Comparison of ENCODE assay signal across 30 mouse cellular contexts in genomic region chr3:131504595-131505223, GRCm38 (mm10). TPM values are rescaled to one million over a fixed set of nuclear protein-coding genes. Genes with fewer than 3 reads are reported as not detected.
DNase-seq lines count a peak whose midpoint lies in the region; ATAC-seq and TF ChIP-seq lines count a peak whose summit lies in the region.
"Had no signal": no experiment of that assay in that cellular context is flagged by ENCODE, and none has a peak within 500 bp of the region (broad histone marks: within the 10 kb centered on the region; RNA-seq: fewer than 3 reads in every experiment).

No protein-coding gene starts in this region.

- no peak overlapping the region for H3K4me2 ChIP-seq in midbrain, embryonic 11.5 days
- no peak overlapping the region for H3K4me2 ChIP-seq in midbrain, embryonic 14.5 days (ENCODE audit: low read length)
- H3K4me2 ChIP-seq in intestine, embryonic 15.5 days (replicated peaks): no peak overlapping the region
- H3K4me2 ChIP-seq in hindbrain, postnatal 0 days (ENCODE audit: low read depth, low read length): no peak overlapping the region
- H3K4me2 ChIP-seq: embryonic facial prominence, embryonic 12.5 days; forebrain, embryonic 15.5 days; hindbrain, embryonic 12.5 days; limb, embryonic 15.5 days; lung, embryonic 14.5 days; midbrain, embryonic 13.5 days; neural tube, embryonic 15.5 days had no signal

- H3K9ac ChIP-seq in midbrain, embryonic 11.5 days (ENCODE audit: low read length): no peak overlapping the region
- H3K9ac ChIP-seq in midbrain, embryonic 14.5 days (replicated peaks; ENCODE audit: low read length): no peak overlapping the region
- H3K9ac ChIP-seq in intestine, embryonic 15.5 days: no peak overlapping the region
- H3K9ac ChIP-seq in hindbrain, postnatal 0 days (replicated peaks; ENCODE audit: low read length): no peak overlapping the region
- H3K9ac ChIP-seq: embryonic facial prominence, embryonic 12.5 days; forebrain, embryonic 15.5 days; hindbrain, embryonic 12.5 days; limb, embryonic 15.5 days; liver, embryonic 14.5 days; lung, embryonic 14.5 days; midbrain, embryonic 13.5 days; neural tube, embryonic 15.5 days had no signal

- DNase-seq in midbrain, embryonic 11.5 days (ENCODE audit: low spot score, missing footprints): peak; percentile 44
- DNase-seq in midbrain, embryonic 14.5 days: no peak
- DNase-seq in gastrocnemius, postnatal 25 days: no peak
- DNase-seq in cerebellum, adult 11-12 months: no peak
- DNase-seq in hindbrain, postnatal 0 days (ENCODE audit: low spot score): no peak
- DNase-seq: adrenal gland, postnatal 25 days; cerebellum, adult 2 months; cerebellum, postnatal 14 days; embryo, embryonic 11 days; kidney, adult 9 months; kidney, postnatal 14 days; layer of hippocampus, adult 9-11 months; lung, embryonic 14.5 days; right cerebral cortex, adult 18-20 months; spleen, adult 18-20 months; thymus, adult 2 months; thymus, postnatal 4 days had no signal

- 84% methylated on average over 14 of the region's 14 CpGs for WGBS in midbrain, embryonic 11.5 days
- WGBS in midbrain, embryonic 14.5 days: 90% methylated on average over 14 of the region's 14 CpGs
- WGBS in intestine, embryonic 15.5 days: 57% methylated on average over 14 of the region's 14 CpGs
- 87% methylated on average over 14 of the region's 14 CpGs for WGBS in hindbrain, postnatal 0 days

- H3K27ac ChIP-seq in midbrain, embryonic 11.5 days (ENCODE audit: low read depth, low read length): no peak overlapping the region
- H3K27ac ChIP-seq in midbrain, embryonic 14.5 days (replicated peaks; ENCODE audit: low read depth, low read length): no peak overlapping the region
- H3K27ac ChIP-seq in intestine, embryonic 15.5 days: peak overlapping the region; percentile 72
- H3K27ac ChIP-seq in hindbrain, postnatal 0 days: no peak overlapping the region
- H3K27ac ChIP-seq: embryonic facial prominence, embryonic 12.5 days; forebrain, embryonic 10.5 days; forebrain, embryonic 15.5 days; hindbrain, embryonic 12.5 days; limb, embryonic 10.5 days; limb, embryonic 15.5 days; liver, embryonic 14.5 days; midbrain, embryonic 13.5 days; neural tube, embryonic 15.5 days had no signal

- no peaks in the 10 kb centered on the region for H3K36me3 ChIP-seq in midbrain, embryonic 11.5 days (ENCODE audit: control insufficient read depth, insufficient read depth, low read length)
- H3K36me3 ChIP-seq in midbrain, embryonic 14.5 days (ENCODE audit: control insufficient read depth, insufficient read depth, low read length): no peaks in the 10 kb centered on the region
- H3K36me3 ChIP-seq in intestine, embryonic 15.5 days: no peaks in the 10 kb centered on the region
- H3K36me3 ChIP-seq in hindbrain, postnatal 0 days (ENCODE audit: insufficient read depth, low read length): no peaks in the 10 kb centered on the region
- H3K36me3 ChIP-seq: embryonic facial prominence, embryonic 12.5 days; forebrain, embryonic 10.5 days; forebrain, embryonic 15.5 days; hindbrain, embryonic 12.5 days; limb, embryonic 10.5 days; limb, embryonic 15.5 days; midbrain, embryonic 13.5 days; neural tube, embryonic 15.5 days had no signal

- H3K27me3 ChIP-seq in midbrain, embryonic 11.5 days (ENCODE audit: control insufficient read depth, insufficient read depth, low read length): no peaks in the 10 kb centered on the region
- H3K27me3 ChIP-seq in midbrain, embryonic 14.5 days (ENCODE audit: control insufficient read depth, insufficient read depth, low read length): no peaks in the 10 kb centered on the region
- H3K27me3 ChIP-seq in intestine, embryonic 15.5 days (replicated peaks): no peaks in the 10 kb centered on the region
- H3K27me3 ChIP-seq in hindbrain, postnatal 0 days (ENCODE audit: insufficient read depth, low read length): no peaks in the 10 kb centered on the region; the same call in 1 of the 2 replicates
- H3K27me3 ChIP-seq: embryonic facial prominence, embryonic 12.5 days; forebrain, embryonic 15.5 days; limb, embryonic 15.5 days; megakaryocyte, embryonic 14.5 days had no signal

- TF ChIP-seq CTCF in hindbrain, postnatal 0 days (IDR thresholded peaks at IDR 0.05; ENCODE audit: low read depth): no peak

- H3K4me3 ChIP-seq in midbrain, embryonic 11.5 days (ENCODE audit: low read depth, low read length): no peak overlapping the region
- H3K4me3 ChIP-seq in midbrain, embryonic 14.5 days (replicated peaks; ENCODE audit: low read depth, low read length): no peak overlapping the region
- no peak overlapping the region for H3K4me3 ChIP-seq in intestine, embryonic 15.5 days (replicated peaks)
- no peak overlapping the region for H3K4me3 ChIP-seq in hindbrain, postnatal 0 days (ENCODE audit: low read length)
- H3K4me3 ChIP-seq: embryonic facial prominence, embryonic 12.5 days; forebrain, embryonic 10.5 days; forebrain, embryonic 15.5 days; hindbrain, embryonic 12.5 days; limb, embryonic 10.5 days; limb, embryonic 15.5 days; megakaryocyte, embryonic 14.5 days; midbrain, embryonic 13.5 days; neural tube, embryonic 15.5 days had no signal

- H3K4me1 ChIP-seq in midbrain, embryonic 11.5 days (ENCODE audit: control insufficient read depth, insufficient read depth, low read length): no peaks in the 10 kb centered on the region
- no peaks in the 10 kb centered on the region for H3K4me1 ChIP-seq in midbrain, embryonic 14.5 days (ENCODE audit: control insufficient read depth, insufficient read depth, low read length)
- no peaks in the 10 kb centered on the region for H3K4me1 ChIP-seq in intestine, embryonic 15.5 days (replicated peaks)
- no peaks in the 10 kb centered on the region for H3K4me1 ChIP-seq in hindbrain, postnatal 0 days (ENCODE audit: insufficient read depth, low read length)
- H3K4me1 ChIP-seq: embryonic facial prominence, embryonic 12.5 days; forebrain, embryonic 15.5 days; limb, embryonic 15.5 days; midbrain, embryonic 13.5 days; neural tube, embryonic 15.5 days had no signal

- ATAC-seq in midbrain, embryonic 11.5 days (ENCODE audit: low FRiP score): no peak
- ATAC-seq in midbrain, embryonic 14.5 days (ENCODE audit: low FRiP score, low TSS enrichment): no peak
- ATAC-seq in intestine, embryonic 15.5 days: peak; percentile 92
- peak; percentile 35; the same call in 1 of the 2 replicates for ATAC-seq in monocyte, adult 5-6 weeks (replicated peaks; ENCODE audit: insufficient number of reproducible peaks, low FRiP score, low TSS enrichment, poor library complexity, severe bottlenecking)
- no peak for ATAC-seq in hindbrain, postnatal 0 days
- ATAC-seq: CD4-positive, CD25-positive, alpha-beta regulatory T cell, adult 4 months; forebrain, embryonic 15.5 days; midbrain, embryonic 13.5 days had no signal

- H3K9me3 ChIP-seq in midbrain, embryonic 11.5 days (ENCODE audit: control insufficient read depth, low read length): no peaks in the 10 kb centered on the region
- H3K9me3 ChIP-seq in midbrain, embryonic 14.5 days (ENCODE audit: control insufficient read depth, low read length): no peaks in the 10 kb centered on the region
- no peaks in the 10 kb centered on the region for H3K9me3 ChIP-seq in intestine, embryonic 15.5 days
- no peaks in the 10 kb centered on the region for H3K9me3 ChIP-seq in hindbrain, postnatal 0 days (ENCODE audit: low read length)
- H3K9me3 ChIP-seq: embryonic facial prominence, embryonic 12.5 days; forebrain, embryonic 10.5 days; forebrain, embryonic 15.5 days; hindbrain, embryonic 12.5 days; limb, embryonic 10.5 days; limb, embryonic 15.5 days; midbrain, embryonic 13.5 days; neural tube, embryonic 15.5 days had no signal

RNA-seq across cellular contexts. Expression of gene Sgms2, which starts 13.5 kb away (rescaled TPM):
- polyA plus RNA-seq in midbrain, embryonic 11.5 days (2014; fragmentation: Nextera tagmentation; extraction: Ambion mirVana): 0.70 and 1.1 TPM in 2 replicates
- polyA plus RNA-seq in midbrain, embryonic 14.5 days (2014; fragmentation: Nextera tagmentation; extraction: Ambion mirVana): 0.50 and 0.93 TPM in 2 replicates
- polyA plus RNA-seq in intestine, embryonic 15.5 days (2015; fragmentation: Nextera tagmentation; extraction: Ambion mirVana): 15.3 and 15.8 TPM in 2 replicates
- 1.2 to 15.8 TPM (median 3.8 TPM) in 3 replicates for total RNA-seq in monocyte, adult 5-6 weeks (2017)
- 1 to 10 TPM; 1.6 to 2.6 TPM for total RNA-seq in gastrocnemius, postnatal 25 days (2021)
- 2.8 and 3.9 TPM in 2 replicates for total RNA-seq in hindbrain, postnatal 0 days (2014; rRNA removed)
- 3.8 and 4.2 TPM in 2 replicates for polyA plus RNA-seq in hindbrain, postnatal 0 days (2015; fragmentation: Nextera tagmentation; extraction: Ambion mirVana)
- polyA plus RNA-seq: CD4-positive, CD25-positive, alpha-beta regulatory T cell, adult 4 months had no signal

RNA-seq across cellular contexts. Expression of gene Papss1, which starts 59.9 kb away (rescaled TPM):
- polyA plus RNA-seq in midbrain, embryonic 11.5 days (2014; fragmentation: Nextera tagmentation; extraction: Ambion mirVana): 72.5 and 82.4 TPM in 2 replicates
- 111 and 127 TPM in 2 replicates for polyA plus RNA-seq in midbrain, embryonic 14.5 days (2014; fragmentation: Nextera tagmentation; extraction: Ambion mirVana)
- 144 and 150 TPM in 2 replicates for polyA plus RNA-seq in intestine, embryonic 15.5 days (2015; fragmentation: Nextera tagmentation; extraction: Ambion mirVana)
- 23.3 to 35.2 TPM (median 29.7 TPM) in 3 replicates for total RNA-seq in monocyte, adult 5-6 weeks (2017)
- total RNA-seq in gastrocnemius, postnatal 25 days (2021): 1 to 10 TPM; 6.2 to 6.8 TPM
- 135 and 145 TPM in 2 replicates for total RNA-seq in hindbrain, postnatal 0 days (2014; rRNA removed)
- 117 and 119 TPM in 2 replicates for polyA plus RNA-seq in hindbrain, postnatal 0 days (2015; fragmentation: Nextera tagmentation; extraction: Ambion mirVana)

Comparison
In these comparisons a context has a peak if more than half of its experiments do, and no peak if none do; other contexts are left out.
1. ATAC-seq: peak in intestine, embryonic 15.5 days (single experiment) and monocyte, adult 5-6 weeks (single experiment); none in midbrain, embryonic 11.5 days (single experiment), midbrain, embryonic 14.5 days (single experiment) and hindbrain, postnatal 0 days (single experiment).